Mouse (Mus musculus) gastrocnemius, adult 8-10 months (tissue): Measurements from ENCODE around the gene Tshz2. TPM values are rescaled to one million over a fixed set of nuclear protein-coding genes. Genes with fewer than 3 reads are reported as not detected.

ENCODE experiments used
- DNase-seq, 2 experiments: peaks; one replicate each; pipeline ENCODE4 v3.0.0; 2022; ENCODE audit warnings: low spot score in 2 of 2
- total RNA-seq, 4 experiments: library from RNA; stranded (reverse); gene quantifications; 2 replicates each; pipeline ENCODE4 v1.2.4; 2022

The Tshz2 gene
- total RNA-seq, 4 experiments from 2014 or later = 6.5 to 11.3 (median 8.9) TPM

- peak; percentile 26 to 54 for DNase-seq
These were observed 370.0 kb downstream of the Tshz2 start for GRCm38 (mm10) chr2:170002594-170003504.

GRCm38 (mm10) chr2:170003666-170004065, 370.9 kb downstream of the Tshz2 start:
- DNase-seq = no peak

GRCm38 (mm10) chr2:170006829-170007228, 374.0 kb downstream of the Tshz2 start:
- DNase-seq = peak; percentile 18 to 27

GRCm38 (mm10) chr2:170007426-170007958, 374.7 kb downstream of the Tshz2 start:
- DNase-seq = no peak

- DNase-seq = no peak
These were observed 376.9 kb downstream of the Tshz2 start for GRCm38 (mm10) chr2:170009729-170010128.

- no peak for DNase-seq
These were observed 379.0 kb downstream of the Tshz2 start for GRCm38 (mm10) chr2:170011858-170012257.

GRCm38 (mm10) chr2:170017302-170017701, 384.5 kb downstream of the Tshz2 start:
- DNase-seq = no peak

- no peak for DNase-seq
These were observed 385.1 kb downstream of the Tshz2 start for GRCm38 (mm10) chr2:170017926-170018325.

- DNase-seq = no peak
These were observed 390.1 kb downstream of the Tshz2 start for GRCm38 (mm10) chr2:170022953-170023352.

- no peak for DNase-seq
These were observed 390.9 kb downstream of the Tshz2 start for GRCm38 (mm10) chr2:170023741-170024140.

GRCm38 (mm10) chr2:170024939-170025338, 392.1 kb downstream of the Tshz2 start:
- no peak for DNase-seq

GRCm38 (mm10) chr2:170025896-170026295, 393.1 kb downstream of the Tshz2 start:
- no peak for DNase-seq

- no peak for DNase-seq
These were observed 395.0 kb downstream of the Tshz2 start for GRCm38 (mm10) chr2:170027837-170028236.

GRCm38 (mm10) chr2:170028488-170029303, 395.9 kb downstream of the Tshz2 start:
- DNase-seq = no peak

GRCm38 (mm10) chr2:170029304-170029856, 396.6 kb downstream of the Tshz2 start:
- no peak for DNase-seq

GRCm38 (mm10) chr2:170031226-170031625, 398.4 kb downstream of the Tshz2 start:
- no peak for DNase-seq

GRCm38 (mm10) chr2:170031872-170032271, 399.1 kb downstream of the Tshz2 start:
- DNase-seq = no peak

GRCm38 (mm10) chr2:170033219-170033618, 400.4 kb downstream of the Tshz2 start:
- no peak for DNase-seq

- DNase-seq = no peak
These were observed 402.0 kb downstream of the Tshz2 start for GRCm38 (mm10) chr2:170034794-170035193.

- no peak for DNase-seq
These were observed 404.0 kb downstream of the Tshz2 start for GRCm38 (mm10) chr2:170036791-170037241.

- no peak for DNase-seq
These were observed 404.5 kb downstream of the Tshz2 start for GRCm38 (mm10) chr2:170037346-170037745.
